Mouse (Mus musculus) right cerebral cortex, adult 18-20 months (tissue): ENCODE data around the gene Hist1h3g.

Experiments
- DNase-seq: peaks from one replicate; pipeline ENCODE4 v3.0.0; 2022; ENCODE audit warnings: mixed read lengths

The Hist1h3g gene

DNA sequence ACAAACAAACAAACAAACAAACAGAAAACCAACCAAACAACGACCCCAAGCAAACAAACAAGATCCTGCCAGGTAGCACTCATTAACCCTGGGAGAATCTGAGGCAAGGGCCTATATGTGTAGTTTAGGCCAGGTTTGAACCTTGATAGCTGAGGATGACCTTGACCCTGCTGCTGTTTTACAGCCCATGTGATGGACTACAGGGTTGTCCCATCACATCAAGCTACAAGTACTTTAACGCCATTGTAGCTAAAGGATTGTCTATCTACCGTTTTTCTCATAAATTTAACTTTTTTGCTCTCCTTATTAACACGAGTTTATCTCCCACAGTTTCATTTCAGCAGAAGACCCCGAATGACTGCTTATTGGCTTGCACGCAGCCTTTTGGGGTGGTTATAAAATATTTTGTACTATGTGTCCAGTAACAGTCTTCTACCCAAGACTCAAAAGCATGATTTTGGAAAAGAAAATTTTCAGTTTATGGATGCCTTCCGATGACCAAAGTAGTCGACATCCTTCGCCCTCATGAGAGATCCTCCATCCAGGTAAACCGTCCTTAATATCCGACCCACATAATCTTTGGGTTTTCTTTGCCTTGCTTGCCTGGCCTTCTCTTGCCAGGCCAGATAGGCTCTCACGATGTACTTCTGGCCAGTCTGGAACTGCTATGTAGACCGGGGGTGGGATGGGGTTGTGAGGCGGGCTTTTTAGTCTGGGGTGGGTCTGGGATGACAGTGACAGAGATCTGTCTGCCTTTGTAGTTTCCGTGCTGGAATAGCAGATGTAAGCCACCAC is 19.2 kb upstream of the Hist1h3g start:
- no peak for DNase-seq

DNA sequence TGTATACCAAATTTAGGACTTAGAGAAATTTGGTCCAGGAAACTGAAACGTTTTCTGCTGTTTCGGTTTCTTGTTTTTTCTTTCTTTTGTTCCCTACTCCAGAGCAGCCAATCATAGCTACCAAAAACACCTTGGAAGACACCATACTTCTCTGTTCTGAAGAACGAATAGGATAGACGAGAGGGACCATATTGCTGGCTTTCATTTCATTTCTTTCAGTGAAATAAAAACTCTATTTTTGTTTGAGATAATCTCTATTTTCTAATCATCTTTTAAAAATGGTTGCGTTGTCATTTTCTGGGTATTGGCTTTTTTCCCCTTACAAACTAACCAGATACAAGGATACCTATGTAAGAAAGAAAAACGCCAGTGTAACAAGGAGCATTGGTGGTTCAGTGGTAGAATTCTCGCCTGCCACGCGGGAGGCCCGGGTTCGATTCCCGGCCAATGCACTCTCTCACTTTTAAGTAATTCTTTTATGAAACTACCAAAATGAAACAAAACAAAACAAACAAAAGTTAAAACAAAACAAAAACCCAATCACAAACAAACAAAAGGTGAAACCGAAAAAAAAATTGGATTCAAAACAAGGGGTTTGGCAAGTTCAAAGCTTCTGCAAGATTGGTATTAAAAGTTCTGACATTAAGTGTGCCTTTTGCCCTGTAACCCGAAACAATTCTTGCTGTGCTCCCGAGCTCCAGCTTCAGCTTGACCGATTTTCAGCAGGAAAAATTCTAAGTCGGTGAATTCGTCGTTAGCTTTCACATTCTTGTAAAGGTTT is 18.2 kb upstream of the Hist1h3g start:
- DNase-seq = peak; percentile 66

DNA sequence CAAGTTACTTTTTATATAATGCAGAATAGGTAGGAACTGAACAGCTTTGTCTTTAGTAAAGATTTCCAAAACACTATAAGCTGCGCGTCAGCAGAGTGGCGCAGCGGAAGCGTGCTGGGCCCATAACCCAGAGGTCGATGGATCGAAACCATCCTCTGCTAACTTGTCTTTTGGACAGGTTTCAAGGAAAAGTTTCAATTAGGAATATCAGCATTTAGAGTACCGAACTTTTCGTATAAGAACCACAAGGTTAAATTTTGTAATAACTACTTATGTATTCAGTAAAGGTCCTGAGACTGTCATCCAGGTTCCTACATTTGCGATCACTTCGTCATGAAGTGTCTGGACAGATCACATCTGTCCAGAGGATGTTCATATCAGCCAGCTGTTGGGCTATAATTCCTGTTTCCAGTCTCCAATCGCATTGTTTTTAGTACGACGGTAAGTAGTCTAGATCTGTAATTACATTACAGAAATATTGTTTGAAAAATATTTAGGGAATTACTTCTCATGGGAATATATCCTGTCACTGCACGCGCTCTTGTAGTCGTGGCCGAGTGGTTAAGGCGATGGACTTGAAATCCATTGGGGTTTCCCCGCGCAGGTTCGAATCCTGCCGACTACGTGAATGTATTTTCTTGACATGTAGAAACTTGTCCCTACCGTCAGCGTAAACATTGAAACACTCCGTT is 17.5 kb upstream of the Hist1h3g start:
- peak; percentile 91 for DNase-seq

DNA sequence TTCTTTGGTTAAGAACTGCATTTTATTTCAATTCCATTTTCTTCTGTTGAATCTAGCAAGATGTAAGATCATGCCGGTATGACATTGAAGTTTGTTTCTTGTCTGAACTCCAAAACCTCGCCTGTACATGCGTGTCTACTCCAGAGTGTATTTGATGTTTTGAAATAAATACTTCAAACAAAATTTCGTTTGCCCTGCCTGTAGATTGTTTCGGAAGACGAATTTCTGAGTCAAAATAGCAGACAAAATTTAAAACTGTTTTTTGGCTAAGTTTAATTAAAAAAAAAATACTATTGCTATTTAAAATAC is 17.0 kb upstream of the Hist1h3g start:
- no peak for DNase-seq

DNA sequence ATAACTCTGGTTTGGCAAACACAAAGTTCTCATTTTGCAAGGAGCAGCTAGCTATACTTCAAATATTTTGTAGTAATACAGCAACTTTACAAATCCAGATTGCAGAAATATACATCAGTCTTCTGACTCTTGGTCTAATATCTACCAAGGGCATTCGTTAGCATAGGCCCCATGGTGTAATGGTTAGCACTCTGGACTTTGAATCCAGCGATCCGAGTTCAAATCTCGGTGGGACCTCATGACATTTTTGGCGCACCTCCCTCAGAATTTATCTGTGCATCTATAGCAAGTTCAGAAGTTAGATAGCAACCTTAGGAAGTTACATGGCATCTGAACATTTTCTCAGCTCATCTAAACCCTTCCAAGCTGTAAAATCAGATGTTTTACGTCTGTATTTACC is 16.3 kb upstream of the Hist1h3g start:
- DNase-seq = peak; percentile 85

DNA sequence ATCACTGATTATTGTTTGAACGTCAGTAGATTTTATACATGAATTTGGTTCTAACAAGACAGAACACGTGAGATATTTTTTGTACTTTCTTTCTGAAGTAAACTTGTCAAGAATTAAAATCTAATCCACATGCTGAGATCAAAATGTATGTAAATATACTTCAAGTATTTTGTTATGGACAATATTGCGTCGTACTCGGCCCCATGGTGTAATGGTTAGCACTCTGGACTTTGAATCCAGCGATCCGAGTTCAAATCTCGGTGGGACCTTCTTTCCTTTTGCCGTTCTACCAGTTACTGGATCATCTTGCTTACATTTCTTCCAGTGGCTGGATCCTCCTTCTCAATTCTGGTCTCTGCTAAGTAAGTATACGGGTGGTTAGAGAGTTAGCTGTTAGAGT is 15.8 kb upstream of the Hist1h3g start:
- peak; percentile 81 for DNase-seq

DNA sequence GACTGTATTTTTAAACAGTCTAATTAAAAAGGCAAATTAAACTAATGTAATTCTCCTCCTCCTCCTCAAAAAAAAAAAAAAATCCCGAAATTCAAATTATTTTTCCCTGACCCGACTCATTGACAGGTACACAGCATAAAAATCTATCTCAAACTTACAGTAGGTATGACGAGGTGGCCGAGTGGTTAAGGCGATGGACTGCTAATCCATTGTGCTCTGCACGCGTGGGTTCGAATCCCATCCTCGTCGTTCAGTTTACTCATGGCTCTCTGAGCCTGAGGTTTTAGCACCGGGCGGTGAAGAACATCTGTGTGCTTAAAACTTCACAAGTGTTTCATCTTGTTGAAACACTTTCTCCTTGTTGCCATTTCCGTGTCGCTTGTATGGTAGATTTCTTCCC is 13.5 kb upstream of the Hist1h3g start:
- DNase-seq = peak; percentile 84

DNA sequence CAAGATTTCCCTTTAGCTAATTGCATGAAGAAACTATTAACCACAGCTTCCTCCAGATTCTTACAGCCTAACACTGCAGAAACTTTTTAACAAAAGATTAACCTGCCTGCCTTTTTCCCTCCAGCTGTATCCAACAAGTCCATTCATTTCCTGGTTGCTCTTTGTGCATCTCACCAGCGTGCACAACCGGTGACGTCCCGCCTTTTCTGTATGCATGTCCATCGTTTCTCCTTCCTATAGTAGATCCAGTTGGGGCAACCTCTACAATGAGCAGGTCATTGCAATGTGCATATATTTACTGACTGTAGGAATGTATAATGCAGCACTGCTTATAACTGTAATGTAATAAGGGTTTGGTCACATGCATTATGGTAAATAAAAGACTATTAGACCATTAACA is 11.2 kb upstream of the Hist1h3g start:
- DNase-seq = no peak

DNA sequence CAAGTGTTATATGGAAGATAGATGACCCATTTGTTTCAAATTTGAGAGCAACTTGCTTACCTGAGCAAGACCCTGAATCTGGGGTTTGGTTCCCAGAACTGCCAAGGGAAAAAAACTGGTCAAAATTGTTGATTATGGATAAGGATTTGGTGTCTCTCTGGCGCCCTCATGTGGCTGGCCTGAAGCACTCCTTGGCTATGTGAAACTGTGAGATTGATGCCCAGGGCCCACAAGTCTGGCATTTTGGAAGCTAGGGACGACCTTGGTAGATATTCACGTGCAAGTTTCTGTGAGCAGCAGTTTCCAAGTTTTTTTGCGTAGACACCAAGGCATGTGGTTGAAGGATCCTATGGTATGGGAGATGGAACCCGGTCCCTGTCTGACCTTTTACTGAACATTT is 10.6 kb upstream of the Hist1h3g start:
- DNase-seq = peak; percentile 60

DNA sequence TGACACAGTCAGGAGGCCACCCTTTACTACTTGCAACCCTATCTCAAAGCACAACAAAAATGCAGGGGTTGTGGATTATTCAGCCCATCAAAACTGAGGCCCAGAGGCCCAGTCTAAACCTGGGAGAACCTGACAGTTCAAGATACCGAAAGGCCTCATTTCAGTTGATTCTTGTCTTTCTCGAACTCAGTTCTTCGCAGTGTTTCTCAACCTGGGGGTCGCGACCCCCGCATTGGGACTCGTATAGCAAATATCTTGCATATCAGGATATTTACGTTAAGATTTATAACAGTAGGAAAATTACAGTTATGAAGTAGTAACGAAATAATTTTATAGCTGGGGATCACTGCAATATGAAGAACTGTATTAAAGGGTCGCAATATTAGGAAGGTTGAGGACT is 9.3 kb upstream of the Hist1h3g start:
- DNase-seq = no peak

DNA sequence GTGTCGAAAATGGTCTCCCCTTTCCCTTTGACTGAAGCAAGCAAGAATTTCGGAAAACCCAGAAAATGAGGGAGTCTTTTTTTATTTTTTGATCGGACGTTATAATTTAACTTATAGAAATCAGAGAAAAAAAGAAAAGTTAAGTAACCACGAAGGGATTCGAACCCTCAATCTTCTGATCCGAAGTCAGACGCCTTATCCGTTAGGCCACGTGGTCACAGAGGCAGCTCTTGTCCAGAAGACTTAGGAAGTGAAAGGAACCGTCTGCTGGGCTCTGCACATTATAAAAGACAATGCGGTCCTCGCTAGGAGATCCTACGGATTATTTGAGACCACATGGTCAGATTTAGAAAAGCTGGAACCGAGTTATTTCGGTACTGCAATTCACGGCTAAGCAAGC is 8.9 kb upstream of the Hist1h3g start:
- peak; percentile 88 for DNase-seq

DNA sequence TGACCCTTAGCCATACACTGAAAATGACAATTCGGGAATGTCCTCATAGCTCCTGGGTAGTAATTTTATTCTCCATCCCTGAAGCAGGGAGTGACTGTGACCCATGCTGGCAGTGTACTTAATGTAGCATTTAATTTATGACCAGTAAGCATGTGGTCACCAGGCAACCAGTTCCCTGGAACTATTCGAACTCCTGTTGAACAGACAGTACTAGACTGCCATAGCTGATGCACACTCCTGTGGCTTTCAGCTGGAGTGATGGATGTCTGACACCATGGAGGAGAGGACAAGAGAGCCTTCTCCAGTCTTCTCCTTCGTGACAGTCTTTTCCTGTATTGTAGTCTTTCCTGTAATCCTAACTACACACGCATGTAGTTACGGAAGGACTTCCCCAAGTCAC is 6.2 kb upstream of the Hist1h3g start:
- no peak for DNase-seq

DNA sequence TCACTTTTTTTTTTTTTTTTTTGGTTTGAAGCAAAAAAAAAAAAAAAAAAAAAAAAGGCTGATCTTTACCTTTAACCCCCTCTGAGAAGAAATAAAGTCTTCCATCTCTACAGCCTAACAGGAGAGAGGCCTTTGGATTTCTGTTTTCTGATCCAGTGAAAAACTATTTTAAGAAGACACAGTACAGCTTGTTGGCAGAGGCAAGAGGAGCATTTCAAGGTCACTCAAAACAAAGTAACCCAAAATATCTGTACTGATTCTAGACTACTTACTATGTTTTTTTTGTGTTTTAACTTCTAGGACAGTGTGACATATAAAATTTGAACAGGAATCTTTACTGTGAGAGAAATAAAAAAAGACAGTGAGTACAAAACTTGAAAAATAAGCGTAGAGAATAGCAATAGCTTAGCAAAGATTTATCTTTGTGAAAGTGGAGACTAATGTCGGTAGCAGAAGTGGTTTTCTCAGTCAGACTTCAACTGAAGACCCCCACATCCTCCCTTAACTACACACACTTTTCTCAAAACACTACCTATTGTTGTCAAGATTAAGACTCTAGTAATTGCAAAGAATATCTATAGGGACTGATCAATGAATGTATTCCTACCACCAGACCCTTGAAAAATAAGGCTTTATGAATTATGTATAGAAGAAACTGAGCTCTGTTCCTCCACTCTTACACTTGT is 5.6 kb upstream of the Hist1h3g start:
- no peak for DNase-seq

DNA sequence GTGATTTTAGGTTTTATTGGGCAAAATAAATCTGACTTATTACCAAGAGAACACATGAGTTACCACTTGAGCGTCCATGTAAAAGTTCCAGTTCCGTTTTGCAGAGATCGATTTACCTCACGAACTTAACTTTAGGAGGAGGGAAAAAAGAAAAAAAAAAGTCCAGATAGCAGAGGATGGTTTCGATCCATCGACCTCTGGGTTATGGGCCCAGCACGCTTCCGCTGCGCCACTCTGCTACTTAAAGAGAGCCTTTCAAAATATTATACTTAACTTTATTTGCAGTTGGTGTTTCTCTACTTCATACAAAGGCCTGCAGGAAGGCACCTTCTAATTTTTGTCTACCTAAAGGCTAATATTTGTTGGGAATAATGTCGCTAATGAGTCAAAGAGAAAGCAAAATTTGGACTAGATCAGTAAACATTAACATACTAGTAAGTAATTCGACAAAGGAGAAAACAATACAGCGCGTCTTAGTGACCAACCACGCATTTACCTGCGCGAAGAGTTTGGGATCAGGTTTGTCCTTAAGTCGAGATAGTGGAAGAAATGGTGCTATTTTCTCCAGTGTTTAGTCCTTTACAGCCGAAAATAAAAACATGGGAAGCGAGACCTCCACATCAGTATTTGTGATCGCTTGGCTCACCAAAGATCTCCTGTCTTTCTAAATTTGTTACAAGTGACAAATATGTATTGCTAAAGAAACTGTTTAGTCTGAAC is 4.9 kb upstream of the Hist1h3g start:
- DNase-seq = peak; percentile 53

DNA sequence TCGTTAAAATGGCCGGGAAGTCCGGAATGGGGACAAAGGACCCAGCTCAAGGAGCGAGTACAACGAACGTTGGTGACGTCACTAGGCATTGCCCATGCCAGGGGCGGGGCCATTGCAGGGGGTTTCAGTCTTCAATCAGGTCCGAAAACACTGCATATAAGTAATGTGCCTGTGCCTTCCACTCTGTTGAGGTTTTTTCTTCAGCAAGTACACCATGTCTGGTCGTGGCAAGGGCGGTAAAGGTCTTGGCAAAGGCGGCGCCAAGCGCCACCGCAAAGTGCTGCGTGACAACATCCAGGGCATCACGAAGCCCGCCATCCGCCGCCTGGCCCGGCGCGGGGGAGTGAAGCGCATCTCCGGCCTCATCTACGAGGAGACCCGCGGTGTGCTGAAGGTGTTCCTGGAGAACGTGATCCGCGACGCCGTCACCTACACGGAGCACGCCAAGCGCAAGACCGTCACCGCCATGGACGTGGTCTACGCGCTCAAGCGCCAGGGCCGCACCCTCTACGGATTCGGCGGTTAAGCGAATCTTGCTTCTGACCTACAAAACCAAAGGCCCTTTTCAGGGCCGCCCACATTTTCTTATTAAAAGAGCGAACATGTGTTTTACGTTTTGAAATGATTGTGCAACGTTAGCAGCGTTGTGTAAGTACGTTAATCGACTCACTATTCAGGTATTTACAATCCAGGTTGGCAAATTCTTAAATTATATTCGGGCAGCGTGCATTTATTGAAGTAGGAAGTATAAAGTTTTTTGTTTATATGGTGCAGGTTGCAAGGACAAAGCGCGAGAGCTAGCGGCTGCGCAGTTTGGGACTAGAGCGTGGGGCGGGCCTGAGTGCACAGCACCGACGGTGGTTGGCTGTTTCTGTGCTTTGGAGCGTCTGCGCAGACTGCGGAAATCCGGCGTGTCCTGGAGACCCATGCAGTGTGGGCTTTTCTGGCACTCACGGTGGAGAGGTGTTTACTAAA is 4.0 kb upstream of the Hist1h3g start, which contains the start of gene Hist1h4h:
Hist1h4h (plus strand) TSS at position 150 of the 975 bp plus-strand sequence.
- DNase-seq = peak; percentile 97

DNA sequence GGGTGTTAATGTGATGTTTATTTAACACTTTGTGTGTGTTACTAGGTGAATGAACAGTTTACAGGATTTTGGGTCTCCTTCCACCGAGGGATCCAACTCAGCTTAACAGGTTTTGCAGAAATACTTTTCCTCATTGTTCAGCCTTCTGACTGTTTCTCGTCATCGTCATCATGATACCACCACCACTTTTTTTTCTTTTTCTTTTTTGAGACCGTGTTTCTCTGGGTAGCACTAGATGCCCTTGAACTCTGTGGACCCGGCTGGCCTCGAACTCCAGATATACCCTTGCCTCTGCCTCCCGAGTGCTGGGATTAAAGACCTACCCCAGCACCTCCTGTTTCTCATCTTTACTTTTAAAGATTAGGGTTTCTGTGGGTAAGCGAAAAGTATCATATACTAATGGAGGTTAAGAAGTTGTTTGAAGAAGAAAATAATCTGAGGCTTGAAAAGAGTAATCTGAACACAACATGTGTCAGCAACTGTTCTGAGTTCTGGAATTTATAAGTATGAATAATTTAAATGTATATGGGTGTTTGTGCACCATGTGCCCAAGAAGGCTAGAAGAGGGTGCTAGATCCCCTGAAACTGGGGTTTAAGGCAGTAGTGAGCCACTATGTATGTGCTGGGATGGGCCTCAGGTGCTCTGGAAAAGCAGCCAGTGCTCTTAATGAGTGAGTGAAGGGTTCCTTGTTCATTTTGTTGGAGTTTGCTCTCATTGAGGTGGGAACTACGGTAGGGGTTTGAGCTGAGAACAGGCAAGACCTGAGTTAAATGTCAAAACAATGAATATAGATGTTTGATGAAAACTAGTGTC is 2.8 kb upstream of the Hist1h3g start:
- DNase-seq = no peak

DNA sequence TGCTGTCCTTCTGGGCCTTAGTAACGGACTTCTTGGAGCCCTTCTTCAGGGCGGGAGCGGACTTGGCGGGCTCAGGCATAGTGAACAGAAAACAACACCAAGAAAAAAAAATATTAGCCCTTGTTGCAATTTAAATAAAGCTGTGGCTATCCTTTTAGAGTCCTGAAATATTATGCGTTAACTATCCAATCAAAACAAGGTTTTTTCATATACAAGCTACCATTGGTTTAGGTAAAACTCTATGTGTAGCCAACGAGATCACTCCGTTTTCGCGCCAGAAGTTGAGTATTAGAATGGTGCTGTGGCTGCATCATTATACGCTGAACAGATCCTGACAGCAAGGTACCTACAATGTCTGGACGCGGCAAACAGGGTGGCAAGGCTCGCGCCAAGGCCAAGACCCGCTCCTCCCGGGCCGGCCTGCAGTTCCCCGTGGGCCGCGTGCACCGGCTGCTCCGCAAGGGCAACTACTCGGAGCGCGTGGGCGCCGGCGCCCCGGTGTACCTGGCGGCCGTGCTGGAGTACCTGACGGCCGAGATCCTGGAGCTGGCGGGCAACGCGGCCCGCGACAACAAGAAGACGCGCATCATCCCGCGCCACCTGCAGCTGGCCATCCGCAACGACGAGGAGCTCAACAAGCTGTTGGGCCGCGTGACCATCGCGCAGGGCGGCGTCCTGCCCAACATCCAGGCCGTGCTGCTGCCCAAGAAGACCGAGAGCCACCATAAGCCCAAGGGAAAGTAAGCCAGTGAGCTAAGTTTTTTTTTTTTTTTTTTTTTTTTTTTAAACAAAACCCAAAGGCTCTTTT is 1.5 kb upstream of the Hist1h3g start, which contains the start of gene Hist1h2af:
Hist1h2af (plus strand) TSS at position 347 of the 808 bp plus-strand sequence.
- peak; percentile 80 for DNase-seq

DNA sequence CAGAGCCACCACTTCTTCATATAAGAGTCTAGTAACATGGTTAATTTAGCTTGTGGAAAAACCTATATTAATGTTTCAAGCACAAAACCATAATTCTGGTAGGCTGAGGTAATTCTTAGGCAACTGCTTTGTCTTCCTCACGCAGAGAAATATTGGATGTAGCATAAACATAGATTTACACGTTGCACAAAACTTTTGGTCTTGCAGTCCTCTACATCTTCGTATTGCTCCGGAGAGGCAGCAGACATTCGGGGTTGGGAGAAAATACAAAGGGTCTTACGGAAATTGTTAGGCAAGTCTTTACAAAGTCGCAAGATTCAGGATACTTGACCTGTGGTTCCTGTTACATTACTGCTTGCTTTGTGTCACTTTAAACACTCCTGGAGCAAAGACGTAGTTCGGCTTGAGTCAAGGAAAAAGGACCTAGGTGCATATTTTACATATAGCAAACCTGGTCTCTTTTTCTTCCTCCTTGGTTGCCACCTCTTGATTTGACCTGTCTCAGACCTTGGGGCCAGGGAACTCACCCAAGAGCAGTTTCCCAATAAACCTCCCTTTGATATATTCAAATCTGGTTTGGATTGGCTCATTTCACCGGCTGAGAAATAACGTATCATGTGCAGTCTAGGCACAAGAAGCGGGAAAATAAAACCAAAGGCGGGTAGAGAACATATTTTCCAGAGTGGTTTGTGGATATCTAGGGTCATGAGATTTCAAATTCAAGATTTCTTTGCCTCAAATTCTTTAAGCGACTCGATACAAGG is 672 bp upstream of the Hist1h3g start:
- peak; percentile 37 for DNase-seq
